8 mouse cellular contexts compared by ENCODE assay signal in genomic region chr3:69535941-69536647, GRCm38 (mm10).
DNase-seq lines count a peak whose midpoint lies in the region; ATAC-seq lines count a peak whose summit lies in the region.
"Had no signal": no experiment of that assay in that cellular context is flagged by ENCODE, and none has a peak within 500 bp of the region (broad histone marks: within the 10 kb centered on the region; RNA-seq: fewer than 3 reads in every experiment).

No protein-coding gene starts in this region.

- peak; percentile 70 for ATAC-seq in forebrain, embryonic 11.5 days (replicated peaks; ENCODE audit: low FRiP score)
- no peak for ATAC-seq in limb, embryonic 12.5 days (ENCODE audit: insufficient number of reproducible peaks, insufficient read depth, low FRiP score, low TSS enrichment, low read depth)
- no peak for ATAC-seq in stomach, embryonic 15.5 days (ENCODE audit: insufficient read depth, low FRiP score, low read depth)

- H3K27ac ChIP-seq in forebrain, embryonic 11.5 days (ENCODE audit: low read depth, low read length) = no peak overlapping the region; the same call in 1 of the 2 replicates
- H3K27ac ChIP-seq in limb, embryonic 12.5 days = peak overlapping the region; percentile 68
- peak overlapping the region; percentile 26; the same call in 1 of the 2 replicates for H3K27ac ChIP-seq in stomach, embryonic 15.5 days

- peaks cover 10% of the 10 kb centered on the region for H3K4me1 ChIP-seq in forebrain, embryonic 11.5 days (replicated peaks; ENCODE audit: control insufficient read depth, insufficient read depth, low read length)
- H3K4me1 ChIP-seq in limb, embryonic 12.5 days (replicated peaks) = peaks cover 24% of the 10 kb centered on the region
- H3K4me1 ChIP-seq in stomach, embryonic 15.5 days = 0 out of 2 replicates have a peak, but pooled peaks cover 3% of the 10 kb centered on the region
- H3K4me1 ChIP-seq: megakaryocyte, embryonic 14.5 days had no signal

- no peaks in the 10 kb centered on the region for H3K9me3 ChIP-seq in forebrain, embryonic 11.5 days (ENCODE audit: control insufficient read depth, low read length)
- no peaks in the 10 kb centered on the region for H3K9me3 ChIP-seq in limb, embryonic 12.5 days
- no peaks in the 10 kb centered on the region for H3K9me3 ChIP-seq in stomach, embryonic 15.5 days

- peak overlapping the region; percentile 21; the same call in 1 of the 2 replicates for H3K4me2 ChIP-seq in forebrain, embryonic 11.5 days (ENCODE audit: low read depth, low read length, severe bottlenecking)
- no peak overlapping the region for H3K4me2 ChIP-seq in limb, embryonic 12.5 days
- H3K4me2 ChIP-seq in stomach, embryonic 15.5 days = 0 out of 2 replicates have a peak overlapping the region, but pooled peaks have one; percentile 19

- no peak overlapping the region for H3K4me3 ChIP-seq in forebrain, embryonic 11.5 days (ENCODE audit: low read depth, low read length)
- H3K4me3 ChIP-seq in limb, embryonic 12.5 days (replicated peaks) = no peak overlapping the region
- no peak overlapping the region for H3K4me3 ChIP-seq in stomach, embryonic 15.5 days (replicated peaks)
- H3K4me3 ChIP-seq: megakaryocyte, embryonic 14.5 days had no signal

- H3K9ac ChIP-seq in forebrain, embryonic 11.5 days (ENCODE audit: low read length) = no peak overlapping the region
- no peak overlapping the region for H3K9ac ChIP-seq in limb, embryonic 12.5 days (replicated peaks)
- no peak overlapping the region for H3K9ac ChIP-seq in stomach, embryonic 15.5 days

- WGBS in forebrain, embryonic 11.5 days = 51% methylated on average over 25 of the region's 25 CpGs
- 70% methylated on average over 25 of the region's 25 CpGs for WGBS in limb, embryonic 12.5 days
- 48% methylated on average over 25 of the region's 25 CpGs for WGBS in stomach, embryonic 15.5 days

- no peaks in the 10 kb centered on the region for H3K27me3 ChIP-seq in forebrain, embryonic 11.5 days (ENCODE audit: control insufficient read depth, insufficient read depth, low read length)
- no peaks in the 10 kb centered on the region for H3K27me3 ChIP-seq in limb, embryonic 12.5 days
- H3K27me3 ChIP-seq in stomach, embryonic 15.5 days (replicated peaks) = no peaks in the 10 kb centered on the region
- H3K27me3 ChIP-seq: megakaryocyte, embryonic 14.5 days had no signal

- DNase-seq in lung, postnatal 10 days = peak; percentile 4
- no peak for DNase-seq in lung, postnatal 4 days
- DNase-seq in forebrain, embryonic 11.5 days (ENCODE audit: low spot score) = peak; percentile 58
- no peak for DNase-seq in left cerebral cortex, adult 8-10 months (ENCODE audit: low spot score in 2 of 2)
- DNase-seq in adrenal gland, adult 18-20 months (ENCODE audit: low spot score in 2 of 2) = no peak

- H3K36me3 ChIP-seq in forebrain, embryonic 11.5 days (ENCODE audit: control insufficient read depth, insufficient read depth, low read length) = no peaks in the 10 kb centered on the region
- H3K36me3 ChIP-seq in limb, embryonic 12.5 days = no peaks in the 10 kb centered on the region
- H3K36me3 ChIP-seq in stomach, embryonic 15.5 days = no peaks in the 10 kb centered on the region

Comparison
In these comparisons a context has a peak if more than half of its experiments do, and no peak if none do; other contexts are left out.
1. DNase-seq: peak in lung, postnatal 10 days (single experiment) and forebrain, embryonic 11.5 days (single experiment); none in lung, postnatal 4 days (0 of 2), left cerebral cortex, adult 8-10 months (0 of 2) and adrenal gland, adult 18-20 months (0 of 2).